Mouse (Mus musculus) midbrain, embryonic 10.5 days (tissue): ENCODE measurements around the gene Mrpl14. TPM values are rescaled to one million over a fixed set of nuclear protein-coding genes. Genes with fewer than 3 reads are reported as not detected.

Experiments used
- polyA plus RNA-seq: library from polyadenylated mRNA; unstranded; fragments of >200 nt; fragmentation: Nextera tagmentation; extraction: Ambion mirVana; gene quantifications from 2 replicates; pipeline ENCODE4 v1.2.1, GENCODE M21; 2016

Gene Mrpl14
- polyA plus RNA-seq, 1 experiment from 2014 or later: 155 TPM

Other genes with a start within 250 kb of the Mrpl14 start
- 0.42 and 0.71 TPM in 2 replicates for gene Spats1, start 210.9 kb upstream of the Mrpl14 start, polyA plus RNA-seq
- gene Aars2, start 179.5 kb upstream of the Mrpl14 start, polyA plus RNA-seq: 33.9 and 35.7 TPM in 2 replicates
- gene Tcte1, start 162.9 kb upstream of the Mrpl14 start, polyA plus RNA-seq: 1.4 and 1.7 TPM in 2 replicates
- 7.0 and 10.2 TPM in 2 replicates for gene Tmem151b, start 136.6 kb upstream of the Mrpl14 start, polyA plus RNA-seq
- 8.6 and 9.2 TPM in 2 replicates for gene Nfkbie, start 130.6 kb upstream of the Mrpl14 start, polyA plus RNA-seq
- gene Slc35b2, start 122.4 kb upstream of the Mrpl14 start, polyA plus RNA-seq: 122 and 124 TPM in 2 replicates
- gene Hsp90ab1, start 113.1 kb upstream of the Mrpl14 start, polyA plus RNA-seq: 1,780 and 2,044 TPM in 2 replicates
- gene Slc29a1, start 86.7 kb upstream of the Mrpl14 start, polyA plus RNA-seq: 62.9 and 70.6 TPM in 2 replicates
- gene Mymx, start 84.2 kb upstream of the Mrpl14 start, polyA plus RNA-seq: 0.21 and 0.39 TPM in 2 replicates
- 0.76 and 1.5 TPM in 2 replicates for gene Capn11, start 27.0 kb upstream of the Mrpl14 start, polyA plus RNA-seq
- 60.5 and 82.0 TPM in 2 replicates for gene Tmem63b, start 583 bp downstream of the Mrpl14 start, polyA plus RNA-seq
- 0.48 and 0.58 TPM in 2 replicates for gene 1600014C23Rik, start 47.5 kb downstream of the Mrpl14 start, polyA plus RNA-seq